Mouse (Mus musculus): ENCODE data around the gene Ucp3. TPM values are rescaled to one million over a fixed set of nuclear protein-coding genes. Genes with fewer than 3 reads are reported as not detected.
A peak's percentile ranks its signal among the peaks of the same experiment; 100 is the strongest.

The Ucp3 gene
- total and polyA plus RNA-seq, 3 experiments: 33.7 to 39.4 (median 39.0) TPM

GRCm38 (mm10) chr7:100466781-100467510 lies 5.8 kb upstream of the Ucp3 start:
- no peak overlapping the region for H3K9ac ChIP-seq (ENCODE audit: low read depth, low read length)
- intact Hi-C loops (cut with DNase I): no loop called here
- H3K36me3 ChIP-seq (ENCODE audit: control insufficient read depth, insufficient read depth, low read length): peaks cover 10% of the 10 kb centered on the region
- no peaks in the 10 kb centered on the region for H3K27me3 ChIP-seq (ENCODE audit: control insufficient read depth, insufficient read depth, low read length)
- H3K4me3 ChIP-seq: no peak overlapping the region
- DNase-seq: no peak
- WGBS: 84% methylated on average over 11 of the region's 11 CpGs
- peak overlapping the region; percentile 17; the same call in 1 of the 2 replicates for H3K27ac ChIP-seq
- no peak for TF ChIP-seq POLR2A (IDR thresholded peaks at IDR 0.05; ENCODE audit: insufficient read depth, low read depth, low read length)
- H3K4me1 ChIP-seq (ENCODE audit: control insufficient read depth, insufficient read depth, low read length): peaks cover 24% of the 10 kb centered on the region
- no peaks in the 10 kb centered on the region for H3K79me2 ChIP-seq (replicated peaks; ENCODE audit: control insufficient read depth, insufficient read depth, low read length)

- no peak for TF ChIP-seq POLR2A (IDR thresholded peaks at IDR 0.05; ENCODE audit: insufficient read depth, low read depth, low read length)
- TF ChIP-seq CTCF (IDR thresholded peaks at IDR 0.05): no peak
- no peak for TF ChIP-seq EP300 (IDR thresholded peaks at IDR 0.05; ENCODE audit: insufficient read depth, low read depth, low read length)
- peaks cover 17% of the 10 kb centered on the region for H3K4me1 ChIP-seq (ENCODE audit: control insufficient read depth, insufficient read depth, low read length)
- no peak for DNase-seq
- H3K27ac ChIP-seq: no peak overlapping the region
- WGBS: 85% methylated on average over 6 of the region's 6 CpGs
- H3K9ac ChIP-seq (ENCODE audit: low read depth, low read length): no peak overlapping the region
- no peaks in the 10 kb centered on the region for H3K27me3 ChIP-seq (ENCODE audit: control insufficient read depth, insufficient read depth, low read length)
- H3K79me2 ChIP-seq (replicated peaks; ENCODE audit: control insufficient read depth, insufficient read depth, low read length): no peaks in the 10 kb centered on the region
- intact Hi-C loops (cut with DNase I): no loop called here
- H3K36me3 ChIP-seq (ENCODE audit: control insufficient read depth, insufficient read depth, low read length): peaks cover 7% of the 10 kb centered on the region
- no peak overlapping the region for H3K4me3 ChIP-seq
Observed at GRCm38 (mm10) chr7:100468761-100469160, 4.0 kb upstream of the Ucp3 start.

GRCm38 (mm10) chr7:100469502-100469901 lies 3.3 kb upstream of the Ucp3 start:
- H3K27me3 ChIP-seq (ENCODE audit: control insufficient read depth, insufficient read depth, low read length): no peaks in the 10 kb centered on the region
- no peak for DNase-seq
- H3K9ac ChIP-seq (ENCODE audit: low read depth, low read length): no peak overlapping the region
- peaks cover 6% of the 10 kb centered on the region for H3K36me3 ChIP-seq (ENCODE audit: control insufficient read depth, insufficient read depth, low read length)
- TF ChIP-seq EP300 (IDR thresholded peaks at IDR 0.05; ENCODE audit: insufficient read depth, low read depth, low read length): no peak
- no peak for TF ChIP-seq POLR2A (IDR thresholded peaks at IDR 0.05; ENCODE audit: insufficient read depth, low read depth, low read length)
- no peak for TF ChIP-seq CTCF (IDR thresholded peaks at IDR 0.05)
- no peak overlapping the region for H3K27ac ChIP-seq
- no peaks in the 10 kb centered on the region for H3K79me2 ChIP-seq (replicated peaks; ENCODE audit: control insufficient read depth, insufficient read depth, low read length)
- H3K4me3 ChIP-seq: no peak overlapping the region
- intact Hi-C loops (cut with DNase I): no loop called here
- peaks cover 15% of the 10 kb centered on the region for H3K4me1 ChIP-seq (ENCODE audit: control insufficient read depth, insufficient read depth, low read length)
- WGBS: 87% methylated on average over 1 of the region's 1 CpGs

- Histone ChIP-seq H3K4me1 (ENCODE audit: control insufficient read depth, insufficient read depth, low read length) (peaks cover 6% of the 10 kb centered on the region), H3K9ac (ENCODE audit: low read depth, low read length) (no peak overlapping the region), H3K4me3 (no peak overlapping the region), H3K27ac (no peak overlapping the region), H3K27me3 (ENCODE audit: control insufficient read depth, insufficient read depth, low read length) (no peaks in the 10 kb centered on the region), H3K36me3 (ENCODE audit: control insufficient read depth, insufficient read depth, low read length) (peaks cover 2% of the 10 kb centered on the region), H3K79me2 (replicated peaks; ENCODE audit: control insufficient read depth, insufficient read depth, low read length) (no peaks in the 10 kb centered on the region)
- no peak for DNase-seq
- intact Hi-C loops (cut with DNase I): no loop called here
- 81% methylated on average over 11 of the region's 11 CpGs for WGBS
- TF ChIP-seq CTCF (IDR thresholded peaks at IDR 0.05) (no peak), EP300 (IDR thresholded peaks at IDR 0.05; ENCODE audit: insufficient read depth, low read depth, low read length) (no peak), POLR2A (IDR thresholded peaks at IDR 0.05; ENCODE audit: insufficient read depth, low read depth, low read length) (no peak)
Observed at GRCm38 (mm10) chr7:100470796-100471406, 1.9 kb upstream of the Ucp3 start.

GRCm38 (mm10) chr7:100471407-100471797 lies 1.4 kb upstream of the Ucp3 start:
- Histone ChIP-seq H3K4me1 (ENCODE audit: control insufficient read depth, insufficient read depth, low read length) (peaks cover 4% of the 10 kb centered on the region; the same call in 1 of the 2 replicates), H3K27me3 (ENCODE audit: control insufficient read depth, insufficient read depth, low read length) (no peaks in the 10 kb centered on the region), H3K79me2 (replicated peaks; ENCODE audit: control insufficient read depth, insufficient read depth, low read length) (no peaks in the 10 kb centered on the region), H3K9ac (ENCODE audit: low read depth, low read length) (no peak overlapping the region), H3K4me3 (no peak overlapping the region), H3K36me3 (ENCODE audit: control insufficient read depth, insufficient read depth, low read length) (no peaks in the 10 kb centered on the region), H3K27ac (no peak overlapping the region; the same call in 1 of the 2 replicates)
- TF ChIP-seq EP300 (IDR thresholded peaks at IDR 0.05; ENCODE audit: insufficient read depth, low read depth, low read length) (no peak), CTCF (IDR thresholded peaks at IDR 0.05) (no peak), POLR2A (IDR thresholded peaks at IDR 0.05; ENCODE audit: insufficient read depth, low read depth, low read length) (no peak)
- no peak for DNase-seq
- intact Hi-C loops (cut with DNase I): no loop called here
- 68% methylated on average over 1 of the region's 1 CpGs for WGBS

- Histone ChIP-seq H3K27ac (peak overlapping the region; percentile 83), H3K4me1 (ENCODE audit: control insufficient read depth, insufficient read depth, low read length) (peaks cover 2% of the 10 kb centered on the region; the same call in 1 of the 2 replicates), H3K36me3 (ENCODE audit: control insufficient read depth, insufficient read depth, low read length) (no peaks in the 10 kb centered on the region), H3K79me2 (replicated peaks; ENCODE audit: control insufficient read depth, insufficient read depth, low read length) (no peaks in the 10 kb centered on the region), H3K27me3 (ENCODE audit: control insufficient read depth, insufficient read depth, low read length) (no peaks in the 10 kb centered on the region), H3K9ac (ENCODE audit: low read depth, low read length) (peak overlapping the region; percentile 25; the same call in 1 of the 2 replicates), H3K4me3 (peak overlapping the region; percentile 46)
- DNase-seq: no peak
- 37% methylated on average over 9 of the region's 9 CpGs for WGBS
- intact Hi-C loops (cut with DNase I): no loop called here
- TF ChIP-seq EP300 (IDR thresholded peaks at IDR 0.05; ENCODE audit: insufficient read depth, low read depth, low read length): no peak
Observed at GRCm38 (mm10) chr7:100473846-100474454, 1.2 kb downstream of the Ucp3 start.
